Mouse (Mus musculus) cortical plate, adult 2 months (tissue): ENCODE data around the gene B3gnt9. TPM values are rescaled to one million over a fixed set of nuclear protein-coding genes. Genes with fewer than 3 reads are reported as not detected.
A peak's percentile ranks its signal among the peaks of the same experiment; 100 is the strongest.

Experiments used
- H3K27ac ChIP-seq: fragments of 200-500 bp; 2 replicates; pipeline ENCODE4 v1.5.1; 2012; ENCODE audit warnings: low read length, control low read depth, inconsistent platforms; ENCODE audit not compliant: insufficient read depth
- H3K4me1 ChIP-seq: fragments of 200-500 bp; 2 replicates; pipeline ENCODE4 v1.6.1; 2011; ENCODE audit warnings: low read length; ENCODE audit not compliant: control insufficient read depth, insufficient read depth
- H3K4me3 ChIP-seq: fragments of 200-500 bp; 2 replicates; pipeline ENCODE4 v1.5.1; 2011; ENCODE audit warnings: mild to moderate bottlenecking, low read length, control low read depth; ENCODE audit not compliant: insufficient read depth
- CTCF ChIP-seq: fragments of 200-500 bp; IDR thresholded peaks from 2 replicates; pipeline ENCODE4 v1.5.1; 2011; ENCODE audit warnings: mild to moderate bottlenecking, control low read depth, low read length; ENCODE audit not compliant: insufficient read depth; ENCODE audit errors: extremely low read depth
- POLR2A ChIP-seq: fragments of 200-500 bp; IDR thresholded peaks from 2 replicates; pipeline ENCODE4 v1.6.1; 2011; ENCODE audit warnings: mild to moderate bottlenecking, low read length, control low read depth; ENCODE audit not compliant: insufficient read depth; ENCODE audit errors: extremely low read depth
- polyA plus RNA-seq: library from polyadenylated mRNA; depleted of rRNA; stranded (reverse); fragments of >200 nt; gene quantifications from 2 replicates; pipeline ENCODE4 v1.2.3, GENCODE M21; 2012; rRNA removed

B3gnt9 gene
- polyA plus RNA-seq: 5.2 and 5.5 TPM in 2 replicates

- Histone ChIP-seq H3K4me1 (no peaks in the 10 kb centered on the region), H3K4me3 (peak within 1 kb of the TSS; percentile 58), H3K27ac (no peak within 1 kb of the TSS; the same call in 1 of the 2 replicates)
- TF ChIP-seq CTCF: no peak
- TF ChIP-seq POLR2A: no peak
These were observed at the start of gene B3gnt9 for GRCm38 (mm10) chr8:105254966-105255350. Gene B3gnt9 (minus strand): TSS chr8:105255153.

DNA sequence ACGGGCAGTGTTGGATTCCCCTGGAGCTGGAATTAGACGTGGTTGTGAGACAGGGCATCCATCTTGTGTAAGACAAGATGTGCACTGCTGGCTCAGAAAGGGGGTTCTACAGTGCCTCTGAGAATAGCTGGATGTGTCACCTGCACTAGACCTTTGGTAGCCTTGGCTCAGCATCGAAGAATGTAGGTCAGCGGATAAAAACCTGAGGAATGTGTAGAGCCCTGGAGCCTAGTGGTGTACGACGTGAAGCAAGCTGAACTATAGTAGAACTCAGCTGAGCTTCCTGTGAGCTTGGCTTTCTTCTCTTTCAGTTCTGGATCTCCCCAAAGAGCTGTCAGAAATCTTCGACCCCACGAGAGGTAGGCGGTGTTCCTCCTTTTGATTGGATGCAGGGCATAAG lies 48.9 kb upstream of the B3gnt9 start:
- Histone ChIP-seq H3K4me3 (no peak overlapping the region), H3K4me1 (peaks cover 5% of the 10 kb centered on the region; the same call in 1 of the 2 replicates), H3K27ac (no peak overlapping the region)
- TF ChIP-seq CTCF: no peak
- no peak for TF ChIP-seq POLR2A

GRCm38 (mm10) chr8:105303396-105303795 lies 48.4 kb upstream of the B3gnt9 start:
- no peak overlapping the region for H3K27ac ChIP-seq
- no peak overlapping the region for H3K4me3 ChIP-seq
- peaks cover 5% of the 10 kb centered on the region; the same call in 1 of the 2 replicates for H3K4me1 ChIP-seq
- no peak for TF ChIP-seq POLR2A
- no peak for TF ChIP-seq CTCF

- no peak overlapping the region for H3K4me3 ChIP-seq
- TF ChIP-seq POLR2A (no peak), CTCF (no peak)
- H3K27ac ChIP-seq: no peak overlapping the region
- 0 out of 2 replicates have a peak, but pooled peaks cover 2% of the 10 kb centered on the region for H3K4me1 ChIP-seq
These were observed 45.0 kb upstream of the B3gnt9 start for GRCm38 (mm10) chr8:105299962-105300361.

- H3K27ac ChIP-seq: no peak overlapping the region
- H3K4me3 ChIP-seq: peak overlapping the region; percentile 78
- H3K4me1 ChIP-seq: 0 out of 2 replicates have a peak, but pooled peaks cover 2% of the 10 kb centered on the region
- TF ChIP-seq CTCF: no peak
- no peak for TF ChIP-seq POLR2A
These were observed 43.6 kb upstream of the B3gnt9 start for GRCm38 (mm10) chr8:105298351-105299252.

DNA sequence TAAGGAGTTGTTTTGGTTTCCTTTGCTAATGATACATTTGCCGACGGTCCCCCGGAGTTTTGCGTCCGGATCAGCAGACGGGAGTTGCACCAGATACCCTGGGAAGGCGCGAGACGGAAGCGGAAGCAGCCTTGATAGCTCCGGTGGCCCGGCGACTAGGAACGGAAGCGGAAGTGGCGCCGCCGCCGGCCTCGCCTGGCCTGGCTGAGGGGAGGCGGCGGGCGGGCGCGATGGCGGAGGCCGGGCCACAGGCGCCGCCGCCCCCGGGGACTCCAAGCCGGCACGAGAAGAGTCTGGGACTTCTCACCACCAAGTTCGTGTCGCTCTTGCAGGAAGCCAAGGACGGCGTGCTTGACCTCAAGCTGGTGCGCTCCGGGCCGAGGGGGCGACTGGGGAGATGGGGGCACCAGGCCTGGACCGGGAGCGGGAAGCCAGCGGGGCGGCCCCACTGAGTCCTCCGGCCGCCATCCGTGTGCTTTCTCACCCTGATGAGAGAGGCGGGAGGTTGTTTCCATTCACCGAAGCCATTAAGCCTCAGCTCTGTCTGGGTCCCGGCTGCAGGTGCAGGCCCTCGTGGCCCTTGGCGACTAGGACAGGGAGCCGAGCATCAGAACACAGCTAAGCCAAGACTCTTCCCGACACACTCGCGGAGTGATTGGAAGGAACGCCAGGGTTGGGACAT lies 42.7 kb upstream of the B3gnt9 start, which contains the start of gene E2f4:
Gene E2f4, plus strand, starts transcription at position 153 of the 682 bp plus-strand sequence.
- TF ChIP-seq CTCF: no peak
- no peak for TF ChIP-seq POLR2A
- peak within 1 kb of the TSS; percentile 78 for H3K4me3 ChIP-seq
- H3K4me1 ChIP-seq: 0 out of 2 replicates have a peak, but pooled peaks cover 2% of the 10 kb centered on the region

GRCm38 (mm10) chr8:105295895-105296573 lies 41.1 kb upstream of the B3gnt9 start, which contains the start of gene Exoc3l:
Gene Exoc3l (minus strand): TSS chr8:105296101.
- Histone ChIP-seq H3K27ac (no peak within 1 kb of the TSS), H3K4me3 (no peak within 1 kb of the TSS; the same call in 1 of the 2 replicates), H3K4me1 (0 out of 2 replicates have a peak, but pooled peaks cover 2% of the 10 kb centered on the region)
- TF ChIP-seq CTCF (no peak), POLR2A (no peak)

More for the DNA sequence above, 42.7 kb upstream of the B3gnt9 start, which contains the start of gene E2f4:
- H3K27ac ChIP-seq: 0 out of 2 replicates have a peak within 1 kb of the TSS, but pooled peaks have one; percentile 43

DNA sequence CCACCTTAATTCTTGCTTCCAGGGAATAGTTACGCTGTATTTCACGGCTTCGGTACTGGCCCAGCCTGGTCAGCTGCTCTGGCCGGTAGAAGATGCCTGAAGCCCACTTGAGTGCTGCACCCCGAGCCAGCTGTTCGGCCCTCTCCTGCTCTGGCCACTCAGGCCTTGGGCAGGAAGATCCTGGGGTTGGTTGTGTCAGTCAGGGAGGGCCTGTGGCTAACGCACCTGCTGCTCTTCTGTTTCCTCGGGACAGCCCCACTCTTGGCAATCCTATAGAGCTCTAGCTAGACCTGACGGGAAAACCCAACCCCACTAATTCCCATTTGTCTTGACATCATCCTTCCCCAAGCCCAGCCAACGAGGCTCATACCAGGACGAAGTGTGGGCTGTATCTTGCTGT lies 40.3 kb upstream of the B3gnt9 start:
- no peak overlapping the region for H3K27ac ChIP-seq
- 0 out of 2 replicates have a peak, but pooled peaks cover 2% of the 10 kb centered on the region for H3K4me1 ChIP-seq
- H3K4me3 ChIP-seq: no peak overlapping the region
- TF ChIP-seq POLR2A (no peak), CTCF (no peak)

- no peak for TF ChIP-seq POLR2A
- TF ChIP-seq CTCF: no peak
- no peak overlapping the region for H3K27ac ChIP-seq
- 0 out of 2 replicates have a peak, but pooled peaks cover 2% of the 10 kb centered on the region for H3K4me1 ChIP-seq
- H3K4me3 ChIP-seq: no peak overlapping the region
These were observed 39.8 kb upstream of the B3gnt9 start for GRCm38 (mm10) chr8:105294776-105295175.
